Mouse (Mus musculus) bone marrow macrophage, adult 2 months (primary cell): ENCODE measurements around the gene Ctnnd1.

Source experiments
- CTCF ChIP-seq: IDR thresholded peaks from 2 replicates; pipeline ENCODE4 v1.5.1; 2012; ENCODE audit warnings: low read depth, mild to moderate bottlenecking, low read length, moderate library complexity
- POLR2A ChIP-seq: IDR thresholded peaks from 2 replicates; pipeline ENCODE4 v1.6.1; 2012; ENCODE audit warnings: mild to moderate bottlenecking, low read depth, low read length, borderline replicate concordance

- TF ChIP-seq CTCF = peak; percentile 72
- TF ChIP-seq POLR2A = no peak
Observed at GRCm38 (mm10) chr2:84677270-84677967, 26.9 kb upstream of the Ctnnd1 start.
